Mouse (Mus musculus) midbrain, embryonic 14.5 days (tissue): ENCODE measurements around the gene Cs. TPM values are rescaled to one million over a fixed set of nuclear protein-coding genes. Genes with fewer than 3 reads are reported as not detected.

Experiments used
- microRNA-seq: library from miRNA; unstranded; fragments of <30 nt; microRNA quantifications from one replicate; pipeline ENCODE4, GENCODE M21; 2016
- polyA plus RNA-seq: library from polyadenylated mRNA; unstranded; fragments of >200 nt; fragmentation: Nextera tagmentation; extraction: Ambion mirVana; gene quantifications from 2 replicates; pipeline ENCODE4 v1.2.1, GENCODE M21; 2014

Gene Cs
- polyA plus RNA-seq, 1 experiment from 2014 or later, result 247 TPM

Small RNAs within 50 kb of the gene (microRNA-seq; reads per million reads assigned to microRNA genes)
- gene Gm25361 (not detected), gene Gm26308 (not detected), gene Mir6914 (0.44 reads per million), gene Mir6915 (1.3 reads per million)

Other genes with a start within 250 kb of the Cs start
- gene Baz2a, start 246.2 kb upstream of the Cs start, polyA plus RNA-seq, result 14.8 and 19.4 TPM in 2 replicates
- 5.0 and 7.1 TPM in 2 replicates for gene Rbms2, start 157.4 kb upstream of the Cs start, polyA plus RNA-seq
- 0.70 and 1.3 TPM in 2 replicates for gene Gls2, start 143.3 kb upstream of the Cs start, polyA plus RNA-seq
- 15.1 and 16.8 TPM in 2 replicates for gene Spryd4, start 125.9 kb upstream of the Cs start, polyA plus RNA-seq
- gene Mip, start 111.9 kb upstream of the Cs start, polyA plus RNA-seq, result 0.12 and 0.17 TPM in 2 replicates
- 13.5 and 19.5 TPM in 2 replicates for gene Timeless, start 105.7 kb upstream of the Cs start, polyA plus RNA-seq
- gene Apon, start 83.6 kb upstream of the Cs start, polyA plus RNA-seq, result not detected in 2 replicates
- not detected in 2 replicates for gene Apof, start 69.1 kb upstream of the Cs start, polyA plus RNA-seq
- gene Stat2, start 67.2 kb upstream of the Cs start, polyA plus RNA-seq, result 12.2 and 23.0 TPM in 2 replicates
- 0.22 TPM in 1 of 2 replicates, not detected in the other for gene Il23a, start 39.0 kb upstream of the Cs start, polyA plus RNA-seq
- 18.5 and 23.0 TPM in 2 replicates for gene Pan2, start 34.4 kb upstream of the Cs start, polyA plus RNA-seq
- 193 and 194 TPM in 2 replicates for gene Cnpy2, start 15.3 kb upstream of the Cs start, polyA plus RNA-seq
- 50.5 and 53.0 TPM in 2 replicates for gene Coq10a, start 31.3 kb downstream of the Cs start, polyA plus RNA-seq
- 13.3 and 14.1 TPM in 2 replicates for gene Ankrd52, start 39.4 kb downstream of the Cs start, polyA plus RNA-seq
- gene Slc39a5, start 63.5 kb downstream of the Cs start, polyA plus RNA-seq, result not detected in 2 replicates
- 142 and 144 TPM in 2 replicates for gene Nabp2, start 73.8 kb downstream of the Cs start, polyA plus RNA-seq
- 80.3 and 96.2 TPM in 2 replicates for gene Rnf41, start 73.9 kb downstream of the Cs start, polyA plus RNA-seq
- gene Smarcc2, start 121.5 kb downstream of the Cs start, polyA plus RNA-seq, result 172 and 229 TPM in 2 replicates
- 750 and 787 TPM in 2 replicates for gene Myl6, start 156.4 kb downstream of the Cs start, polyA plus RNA-seq
- 5.3 and 6.8 TPM in 2 replicates for gene Myl6b, start 161.0 kb downstream of the Cs start, polyA plus RNA-seq
- gene Esyt1, start 188.1 kb downstream of the Cs start, polyA plus RNA-seq, result 6.0 and 10.9 TPM in 2 replicates
- 17.6 and 19.6 TPM in 2 replicates for gene Zc3h10, start 210.0 kb downstream of the Cs start, polyA plus RNA-seq
- 2,375 and 2,760 TPM in 2 replicates for gene Rpl41, start 211.6 kb downstream of the Cs start, polyA plus RNA-seq
- gene Pa2g4, start 228.3 kb downstream of the Cs start, polyA plus RNA-seq, result 122 and 142 TPM in 2 replicates